Mouse (Mus musculus) ZHBTc4 (cell line): ENCODE data around the gene Hspa12a.

Experiments used
- DNase-seq: peaks from one replicate; pipeline ENCODE4 v3.0.0-alpha.2; 2011; ENCODE audit warnings: low read depth, low spot score

Hspa12a gene

DNA sequence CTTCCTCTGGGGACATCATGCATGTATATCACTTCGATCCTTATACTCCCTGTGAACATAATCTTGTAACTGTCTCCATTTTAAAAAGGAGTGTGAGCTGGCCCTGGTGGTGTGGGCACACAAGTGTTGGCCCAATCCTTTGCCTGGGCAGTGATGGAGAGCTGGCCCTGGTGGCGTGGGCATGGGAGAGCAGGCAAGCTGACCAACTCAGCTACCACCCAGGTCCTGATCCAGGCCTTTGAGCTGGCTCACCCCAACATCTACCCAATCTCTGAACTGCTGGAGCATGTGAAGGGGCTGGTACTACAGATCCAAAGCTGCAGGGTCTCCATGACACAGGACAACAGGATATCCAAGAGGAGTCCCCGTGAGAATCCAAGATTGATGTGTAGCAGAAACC is 120.2 kb downstream of the Hspa12a start:
- no peak for DNase-seq

DNA sequence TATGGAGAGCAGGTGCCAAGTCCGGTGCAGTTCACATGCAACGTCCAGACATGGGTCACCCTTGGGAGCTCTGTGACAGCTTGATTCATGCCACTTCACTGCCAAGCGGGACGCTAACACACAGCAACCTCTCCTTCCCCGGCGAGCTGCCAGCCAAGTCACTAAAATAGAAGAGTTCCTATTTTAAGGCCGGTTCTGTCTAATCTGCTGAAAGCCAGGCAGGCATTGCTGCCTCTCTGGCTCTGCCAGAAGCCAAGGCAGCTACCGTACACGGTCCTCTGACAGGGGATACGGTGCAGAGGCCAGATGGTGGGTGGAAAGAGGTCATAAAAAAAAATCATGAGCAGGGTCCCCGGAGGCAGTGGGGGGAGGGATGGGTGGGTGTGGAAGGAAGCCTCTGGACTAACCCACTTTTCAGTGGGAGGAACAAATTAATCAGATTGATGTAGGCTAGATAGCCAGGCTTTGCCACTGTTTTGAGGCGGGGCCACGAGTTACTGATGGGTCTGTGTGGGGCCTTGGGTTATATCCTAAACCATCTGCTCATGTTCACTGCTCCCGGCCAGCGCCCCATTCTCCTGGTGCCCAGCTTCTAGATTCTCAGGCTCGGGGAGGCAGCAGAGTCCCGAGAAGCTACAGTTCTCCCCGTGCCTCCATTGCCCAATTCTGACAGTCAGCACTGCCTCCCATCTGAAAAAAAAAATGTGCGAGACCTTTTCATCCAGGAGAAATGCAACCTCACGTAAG is 120.8 kb downstream of the Hspa12a start:
- DNase-seq: no peak

DNA sequence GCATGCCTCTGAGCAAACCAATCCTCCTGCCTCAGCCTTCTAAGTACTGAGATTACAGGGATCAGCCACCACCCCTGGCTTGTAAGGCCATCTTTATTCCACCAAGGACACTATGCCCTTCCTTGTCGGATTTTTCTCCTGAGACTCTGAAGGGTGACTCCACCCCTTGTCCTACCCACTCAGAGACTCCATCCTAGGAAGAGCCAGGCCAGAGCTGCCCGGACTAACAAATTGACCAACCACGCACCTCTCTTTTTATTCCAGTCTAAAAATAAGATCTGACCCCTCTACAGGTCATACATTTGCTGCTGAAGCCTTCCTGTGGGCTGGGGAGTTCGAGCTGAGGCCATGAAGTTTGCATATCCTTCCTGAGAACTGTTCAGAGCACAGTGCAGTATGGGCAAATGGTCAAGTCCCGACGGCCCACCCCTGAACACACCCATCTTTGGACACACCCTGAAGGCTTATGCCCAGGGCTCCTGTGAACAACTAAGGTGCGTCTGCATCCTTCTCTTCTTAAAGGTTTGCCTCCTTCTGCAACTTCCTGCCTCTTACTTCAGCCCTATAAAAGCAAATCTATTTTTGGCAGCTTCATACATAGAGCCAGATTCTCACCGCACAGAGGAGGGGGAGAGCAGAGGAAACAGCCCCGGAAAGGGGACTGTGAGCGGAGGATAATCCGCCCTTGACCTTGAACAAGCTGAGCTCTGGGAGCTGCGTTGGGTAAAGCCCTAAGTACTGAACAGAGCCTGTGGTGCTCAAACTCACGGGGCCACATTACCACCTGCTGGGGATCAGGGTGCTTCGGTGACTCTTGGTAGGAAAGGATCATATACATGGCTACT is 124.7 kb downstream of the Hspa12a start:
- DNase-seq: peak; percentile 40

DNA sequence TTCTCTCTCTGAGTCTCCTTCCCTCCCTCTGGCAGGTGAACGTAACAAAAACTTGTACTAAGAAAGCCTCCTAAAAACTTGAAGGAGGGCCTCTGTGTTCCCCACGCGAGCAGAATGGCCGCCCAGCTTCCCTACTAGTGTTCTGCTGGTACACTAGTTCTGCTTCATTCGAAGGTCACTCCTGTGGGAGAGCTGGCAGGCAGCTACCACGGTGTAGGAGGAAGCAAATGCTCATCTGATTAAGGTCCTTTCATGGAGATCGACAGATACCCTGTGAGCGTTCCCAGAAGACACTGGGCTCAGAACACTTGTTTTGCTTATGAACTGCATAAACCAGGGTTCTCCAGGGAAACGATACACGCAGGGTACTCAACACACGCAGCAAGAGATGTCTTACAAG is 126.1 kb downstream of the Hspa12a start:
- no peak for DNase-seq

DNA sequence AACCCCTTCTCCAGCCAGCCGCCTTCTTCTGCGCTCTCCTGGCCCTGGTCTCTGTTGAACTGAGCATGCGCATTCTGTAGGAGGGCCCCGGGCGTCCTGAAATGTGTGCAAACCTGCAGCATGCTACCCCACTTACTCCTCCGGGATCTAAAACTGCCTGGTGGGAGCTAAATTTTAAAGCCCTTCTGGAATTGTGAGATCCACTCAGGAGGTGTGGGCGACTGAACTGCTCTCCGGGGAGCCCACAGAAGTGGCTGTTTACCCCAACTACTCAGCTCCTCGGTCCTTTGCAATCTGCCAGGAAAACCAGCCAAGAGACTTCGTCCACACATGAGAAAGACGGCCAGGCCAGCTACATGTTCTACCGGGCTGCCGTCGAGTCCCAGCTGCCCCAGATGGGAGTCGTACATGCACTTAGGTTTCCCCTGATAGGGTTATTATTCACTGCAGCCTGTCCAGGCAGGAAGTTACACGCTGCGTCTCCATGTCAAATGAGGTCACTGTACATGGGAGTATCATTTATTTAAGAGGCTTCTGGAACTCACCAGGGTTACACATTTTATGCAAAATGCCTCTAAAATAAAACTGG is 126.9 kb downstream of the Hspa12a start:
- no peak for DNase-seq

DNA sequence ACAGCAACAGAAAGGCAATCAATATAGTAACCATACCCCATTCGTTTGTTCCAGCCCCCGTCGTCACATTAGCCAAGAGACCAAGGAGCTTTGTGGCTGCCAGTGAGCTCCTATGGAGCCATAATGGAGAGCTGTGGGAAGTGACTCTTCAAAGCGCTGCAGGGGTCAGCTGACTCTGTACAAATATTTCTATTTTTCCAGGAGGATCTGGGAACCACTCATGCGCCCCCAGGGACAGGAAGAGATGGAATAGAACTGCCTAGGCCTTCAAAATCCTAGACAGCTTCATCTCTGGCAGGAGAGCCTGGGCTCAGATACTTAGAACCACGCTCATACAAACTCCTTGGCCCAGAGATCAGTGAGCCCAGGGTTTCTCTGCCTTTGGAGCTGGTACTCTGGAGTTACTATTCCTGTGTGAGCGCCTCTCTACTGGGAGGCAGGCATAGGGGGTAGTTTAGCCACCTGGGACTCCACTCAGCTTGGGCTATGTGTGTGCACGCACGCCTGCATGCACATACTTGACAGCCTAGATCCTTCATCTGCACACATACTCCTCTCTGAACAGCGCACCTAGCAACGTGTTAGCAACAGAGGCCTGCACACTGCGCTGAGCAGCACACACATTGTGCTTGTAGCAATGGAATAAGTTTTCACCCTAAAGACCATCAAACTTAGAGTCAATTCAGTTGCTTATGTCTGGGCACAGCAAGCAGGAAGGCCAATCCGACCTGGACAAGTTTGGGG is 128.1 kb downstream of the Hspa12a start:
- no peak for DNase-seq

DNA sequence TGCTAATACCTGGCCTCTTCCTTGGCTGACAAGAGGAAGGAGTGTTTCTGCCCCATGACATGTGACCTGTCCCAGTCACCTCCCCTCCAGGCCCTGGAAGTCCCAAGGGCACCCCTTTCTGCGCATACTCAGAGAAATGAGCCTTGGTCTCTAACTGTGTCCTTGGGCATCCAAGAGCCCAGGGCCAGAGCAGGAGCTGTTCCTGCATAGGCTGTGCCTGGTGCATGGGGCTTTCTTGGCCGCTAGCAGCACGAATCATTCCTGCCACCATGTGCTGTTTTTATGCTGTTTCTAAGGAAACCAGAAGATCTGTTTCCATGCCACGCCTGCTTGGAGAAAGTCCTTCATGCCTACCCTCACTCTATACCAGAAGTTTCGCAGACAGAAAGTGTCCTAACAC is 132.9 kb downstream of the Hspa12a start:
- DNase-seq: no peak

DNA sequence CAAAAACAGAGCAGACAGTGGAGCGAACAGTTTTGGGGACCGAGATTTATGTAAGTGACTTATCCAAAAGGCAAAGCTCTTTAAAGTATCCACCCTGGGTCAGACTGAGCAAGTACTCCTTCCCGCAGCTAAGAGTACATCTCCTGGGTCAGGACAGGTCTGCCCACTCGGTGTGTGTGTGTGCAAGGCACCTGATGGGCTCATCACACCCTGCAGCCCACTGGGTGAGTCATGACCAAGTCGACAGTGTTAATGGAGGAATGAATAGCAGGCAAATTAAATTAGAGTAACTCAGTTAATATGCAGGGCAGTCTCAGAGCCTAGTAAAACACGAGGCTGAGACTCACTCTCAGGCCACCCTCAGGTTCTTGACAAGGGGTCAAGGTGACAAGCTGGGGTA is 134.6 kb downstream of the Hspa12a start:
- no peak for DNase-seq

DNA sequence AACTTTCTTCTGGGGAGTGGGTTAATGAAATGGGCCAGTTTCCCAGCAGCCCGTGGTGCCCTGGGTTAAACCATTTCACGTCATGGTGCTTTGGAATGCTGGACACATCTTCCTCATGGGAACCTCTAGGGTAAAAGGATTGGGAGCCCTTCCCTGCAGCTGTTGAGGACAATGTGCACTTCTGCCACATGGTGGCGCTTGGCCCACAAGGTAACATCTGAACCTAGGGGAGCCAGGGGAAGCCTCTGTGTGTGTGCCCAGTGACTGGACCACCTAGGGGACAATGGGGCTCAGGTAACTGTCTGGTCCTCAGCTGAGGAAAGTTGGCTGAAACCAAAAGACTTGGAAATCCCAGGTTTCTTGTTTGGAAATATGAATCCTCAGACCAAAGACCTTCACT is 137.1 kb downstream of the Hspa12a start:
- peak; percentile 82 for DNase-seq

DNA sequence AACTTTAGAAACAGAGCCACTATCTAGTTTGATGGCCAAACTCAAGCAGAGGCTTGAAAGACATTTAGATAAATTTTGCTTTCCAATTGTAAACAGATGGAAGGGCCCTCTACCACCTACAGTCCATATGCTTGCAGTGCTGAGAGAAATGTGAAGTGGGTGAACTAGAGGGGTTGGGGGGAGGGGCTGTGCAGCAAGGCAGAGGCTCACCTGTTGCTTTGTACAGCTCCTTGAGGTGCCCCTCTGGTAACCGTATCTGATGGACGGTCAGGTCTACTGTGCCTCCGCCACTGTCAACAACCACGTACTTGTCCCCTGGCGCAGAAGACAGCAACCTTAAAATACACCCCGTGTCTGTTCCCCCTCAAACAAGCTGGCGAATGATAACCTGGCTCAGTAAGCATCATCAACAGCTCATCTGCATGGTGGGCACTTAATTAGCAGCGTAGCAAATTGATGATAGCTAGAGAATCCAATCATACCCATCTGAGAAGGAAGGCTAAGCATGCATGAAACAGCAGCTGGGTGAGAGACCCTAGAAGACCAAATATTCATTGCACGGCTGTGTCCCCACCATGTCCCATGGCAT is 138.2 kb downstream of the Hspa12a start:
- no peak for DNase-seq

DNA sequence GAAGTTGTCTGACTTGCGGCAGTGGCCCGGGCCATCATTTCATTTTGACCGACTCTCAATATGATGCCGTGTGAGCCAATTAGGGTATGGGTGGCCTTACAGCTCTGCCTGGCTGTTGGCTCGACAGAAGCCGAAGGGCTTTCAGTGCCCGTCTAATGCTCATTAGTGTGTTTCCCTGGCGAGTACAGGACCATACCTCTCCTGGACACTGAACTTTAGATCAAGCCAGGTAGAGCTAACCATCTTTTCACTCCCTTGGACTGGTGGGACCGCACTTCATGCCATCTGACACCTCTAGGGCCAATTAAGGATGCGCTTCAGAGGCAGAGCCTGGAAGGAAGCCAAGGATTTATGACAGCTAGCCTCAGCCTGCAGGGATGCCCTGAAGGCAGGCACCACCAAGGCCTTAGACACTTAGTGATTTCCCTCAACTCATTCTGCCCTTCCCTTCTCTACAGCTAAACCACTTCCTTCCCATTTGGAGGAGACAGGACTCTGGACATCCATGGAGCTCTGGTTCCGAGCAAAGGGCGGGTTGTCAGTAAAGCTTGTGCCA is 148.3 kb downstream of the Hspa12a start:
- no peak for DNase-seq

DNA sequence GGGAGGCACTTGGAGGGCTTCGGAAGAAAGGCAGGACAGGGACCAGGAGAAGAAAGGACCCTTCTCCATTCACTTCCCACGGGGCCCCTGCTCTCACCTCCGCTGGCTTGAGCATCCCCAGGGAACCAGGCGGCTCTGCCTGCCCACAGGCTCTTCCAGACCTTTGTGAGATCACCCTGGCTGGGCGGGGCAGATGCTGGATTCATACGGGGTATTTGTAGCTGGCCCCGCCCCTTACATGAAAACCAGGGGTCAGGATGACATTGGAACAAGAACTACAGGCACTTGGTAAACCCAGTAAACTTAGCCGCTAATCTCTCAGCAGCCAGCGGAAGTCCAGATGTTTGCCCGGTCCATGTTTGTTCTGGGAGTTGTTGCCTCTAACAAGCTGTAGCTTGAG is 149.2 kb downstream of the Hspa12a start, which contains the start of gene 1700019N19Rik:
1700019N19Rik (minus strand) TSS at position 178 of the 400 bp plus-strand sequence.
- DNase-seq: peak; percentile 82

DNA sequence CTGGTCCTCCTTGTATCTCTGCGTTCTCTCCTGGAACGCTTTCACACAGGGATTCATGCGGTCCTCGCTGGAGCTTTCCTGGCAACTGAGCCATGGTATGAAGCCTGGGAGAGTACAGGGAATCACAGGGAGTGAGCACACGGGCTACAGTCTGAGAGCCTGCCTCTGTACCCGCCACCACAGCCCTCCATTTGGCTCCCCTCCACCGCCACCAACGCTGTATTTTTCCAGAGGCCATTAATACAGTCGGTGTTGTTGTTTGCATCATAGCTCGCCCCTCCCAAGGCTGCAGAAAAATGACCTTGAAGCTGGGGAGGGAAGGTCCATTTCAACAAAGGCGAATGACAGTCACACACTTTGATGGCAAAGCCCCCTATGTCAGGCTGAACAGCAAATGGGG is 154.3 kb downstream of the Hspa12a start:
- no peak for DNase-seq

DNA sequence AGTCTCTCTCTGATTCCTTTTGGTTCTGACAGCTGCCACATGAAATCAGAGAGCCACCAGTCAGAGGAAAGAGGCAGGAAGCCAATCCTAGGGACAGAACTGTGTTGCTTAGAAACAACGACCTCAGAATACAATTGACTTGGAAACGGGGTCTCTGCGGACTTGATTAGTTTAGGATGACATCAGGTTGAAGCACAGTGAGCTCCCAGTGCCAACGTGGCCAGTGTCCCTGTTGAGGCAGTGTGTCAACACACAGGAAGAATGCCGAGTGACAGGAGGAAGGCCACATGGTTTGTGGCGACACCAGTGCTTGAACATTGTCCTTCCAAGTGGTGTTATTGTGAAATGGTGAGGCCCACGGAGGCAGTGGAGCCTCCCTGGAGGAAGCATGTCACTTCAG is 159.5 kb downstream of the Hspa12a start:
- DNase-seq: no peak

DNA sequence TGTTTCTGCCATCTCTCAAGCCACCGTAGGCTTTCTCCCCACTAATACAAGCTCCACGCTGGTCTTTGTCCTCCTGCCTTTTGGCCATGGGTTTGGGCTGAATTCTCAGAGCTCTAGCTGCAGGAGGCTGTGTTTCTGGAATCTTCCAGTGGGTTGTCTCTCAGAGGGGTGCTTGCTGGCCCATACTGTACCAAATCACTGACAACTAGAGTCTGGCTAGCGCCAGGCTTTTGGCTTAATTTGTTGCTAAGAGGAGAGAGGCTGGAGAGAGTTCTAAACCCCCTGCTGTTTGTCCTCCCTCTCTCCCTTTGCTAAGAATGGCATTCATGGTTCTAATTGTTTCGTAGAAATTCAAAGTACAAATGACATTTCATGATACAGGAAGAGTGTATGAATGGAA is 161.9 kb downstream of the Hspa12a start:
- no peak for DNase-seq

DNA sequence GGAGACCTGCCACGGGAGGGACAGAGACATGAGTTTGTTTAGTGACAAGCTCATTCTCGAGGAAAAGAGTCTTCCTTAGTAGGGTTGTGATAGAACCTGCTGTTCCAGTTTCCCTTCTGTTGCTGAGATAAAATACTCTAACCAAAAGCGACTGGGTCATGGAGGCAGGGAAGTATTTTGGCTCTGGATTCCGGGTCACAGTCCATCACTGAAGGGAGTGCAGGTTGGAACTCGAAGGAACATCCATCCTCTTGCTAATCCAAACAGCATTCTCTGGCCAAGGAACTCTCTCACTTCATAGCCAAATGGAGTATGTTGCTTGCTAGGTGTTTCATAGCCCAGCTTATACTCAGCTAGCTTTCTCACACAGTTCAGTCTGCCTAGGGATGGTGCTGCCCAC is 167.0 kb downstream of the Hspa12a start:
- DNase-seq: no peak

DNA sequence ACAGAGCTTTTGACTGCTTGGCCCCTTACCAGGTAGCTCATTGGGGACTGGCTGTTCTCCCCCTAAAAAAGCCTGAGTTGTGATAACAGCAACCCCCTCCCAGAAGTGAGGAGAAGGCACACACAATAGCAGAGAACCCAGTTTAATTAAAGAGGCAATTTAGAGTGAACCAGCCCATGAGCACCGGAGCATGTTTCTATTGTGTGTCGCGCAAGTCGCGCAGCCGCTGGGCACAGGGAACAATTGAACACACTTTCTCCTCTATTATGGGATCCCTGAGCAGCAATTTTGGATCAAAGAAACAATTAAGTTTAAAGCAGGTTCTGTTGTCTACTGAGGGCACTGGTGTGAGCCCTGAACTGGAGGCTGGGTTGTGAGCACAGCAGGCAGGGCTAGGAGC is 176.1 kb downstream of the Hspa12a start:
- DNase-seq: no peak

DNA sequence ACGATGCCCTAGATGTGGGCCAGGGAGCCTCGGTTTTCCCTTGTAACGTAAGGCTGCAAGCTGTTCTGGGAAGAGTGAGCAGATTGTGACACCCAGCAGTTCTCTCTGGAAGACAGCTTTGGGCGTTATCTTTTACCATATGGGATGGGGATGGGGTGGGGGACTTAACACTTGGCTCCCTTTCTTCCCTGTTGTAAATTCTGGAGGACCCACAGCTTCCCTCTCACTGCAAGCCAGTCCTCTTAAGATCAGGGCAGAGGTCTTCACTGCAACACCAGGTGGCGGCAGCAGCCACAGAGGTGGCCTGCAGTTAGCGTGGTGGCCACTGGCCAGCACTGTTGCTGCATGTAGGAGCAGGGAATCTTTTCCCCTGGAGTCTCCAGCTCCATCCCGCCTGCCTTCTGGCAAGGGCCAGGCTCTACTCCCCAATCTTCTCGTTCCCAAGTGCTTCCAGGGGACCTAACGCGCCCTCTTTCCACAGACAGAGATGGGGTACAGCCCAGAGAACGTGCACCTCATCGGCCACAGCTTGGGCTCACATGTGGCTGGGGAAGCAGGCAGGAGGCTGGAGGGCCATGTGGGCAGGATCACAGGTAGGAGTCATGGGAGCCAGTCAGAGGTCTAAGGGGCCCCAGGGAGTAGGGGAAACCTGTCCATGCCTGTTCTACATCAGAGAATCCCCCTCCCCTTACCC is 180.5 kb downstream of the Hspa12a start:
- DNase-seq: peak; percentile 66

DNA sequence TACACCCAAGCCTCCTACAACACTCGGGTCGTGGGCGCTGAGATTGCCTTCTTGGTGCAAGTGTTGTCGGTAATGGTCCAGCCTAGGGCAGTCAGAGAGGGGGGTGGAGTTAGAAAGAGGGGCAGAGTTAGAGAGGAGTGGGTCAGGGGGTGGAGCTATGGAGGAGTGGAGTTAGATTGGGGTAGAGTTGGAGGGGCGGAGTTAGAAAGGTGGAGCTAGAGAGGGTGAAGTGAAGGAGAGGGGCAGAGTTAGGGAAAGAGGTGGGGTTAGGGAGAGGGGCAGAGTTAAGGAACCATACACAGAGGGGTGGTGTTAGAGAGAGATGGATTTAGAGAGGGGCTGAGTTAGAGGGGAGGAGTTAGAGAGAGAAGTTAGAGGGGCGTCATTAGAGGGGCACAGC is 181.1 kb downstream of the Hspa12a start:
- peak; percentile 84 for DNase-seq

DNA sequence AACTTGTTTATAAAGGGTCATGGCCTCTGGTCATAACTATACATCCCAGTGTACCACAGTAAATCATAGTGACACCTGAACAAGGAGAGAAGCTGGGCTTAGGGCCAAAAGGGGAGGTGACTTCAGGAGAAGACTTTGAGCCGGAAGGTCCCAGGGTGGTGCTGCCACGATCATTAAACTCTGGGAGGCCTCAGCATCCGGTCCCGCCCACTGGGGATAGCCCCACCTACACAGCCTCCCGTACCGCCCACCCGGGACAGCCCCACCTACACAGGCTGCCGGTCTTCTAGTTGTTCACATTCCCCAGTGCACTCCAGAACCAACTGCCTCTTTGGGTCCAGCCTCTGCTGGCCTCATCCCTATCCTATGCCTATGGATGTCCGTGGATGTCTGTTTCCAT is 184.0 kb downstream of the Hspa12a start, which contains the start of gene Pnliprp2:
Pnliprp2 (plus strand) TSS at position 297 of the 400 bp plus-strand sequence.
- DNase-seq: peak; percentile 73
